Mouse (Mus musculus): ENCODE data around the gene H2al1i. TPM values are rescaled to one million over a fixed set of nuclear protein-coding genes. Genes with fewer than 3 reads are reported as not detected.

The H2al1i gene
- total RNA-seq (2023) = not detected

GRCm38 (mm10) chrX:11324359-11324758 lies at the start of gene H2al1i:
H2al1i (plus strand) TSS chrX:11324659.

GRCm38 (mm10) chrX:11298957-11299356 lies 25.5 kb upstream of the H2al1i start, which contains the start of gene H2al1a:
H2al1a (plus strand) TSS chrX:11299257.

GRCm38 (mm10) chrX:11302132-11302531 lies 22.3 kb upstream of the H2al1i start, which contains the start of gene H2al1b:
H2al1b (plus strand) TSS chrX:11302432.

GRCm38 (mm10) chrX:11305355-11305754 lies 19.1 kb upstream of the H2al1i start, which contains the start of gene H2al1c:
H2al1c (plus strand) TSS chrX:11305655.

GRCm38 (mm10) chrX:11308524-11308923 lies 15.9 kb upstream of the H2al1i start, which contains the start of gene H2al1d:
H2al1d (plus strand) TSS chrX:11308824.

GRCm38 (mm10) chrX:11311634-11312033 lies 12.8 kb upstream of the H2al1i start, which contains the start of gene H2al1e:
H2al1e (plus strand) TSS chrX:11311934.

GRCm38 (mm10) chrX:11314858-11315257 lies 9.6 kb upstream of the H2al1i start, which contains the start of gene H2al1f:
H2al1f (plus strand) TSS chrX:11315158.

GRCm38 (mm10) chrX:11317956-11318355 lies 6.5 kb upstream of the H2al1i start, which contains the start of gene H2al1g:
H2al1g (plus strand) TSS chrX:11318256.

GRCm38 (mm10) chrX:11321192-11321591 lies 3.3 kb upstream of the H2al1i start, which contains the start of gene H2al1h:
H2al1h (plus strand) TSS chrX:11321492.

GRCm38 (mm10) chrX:11327522-11327921 lies 3.1 kb downstream of the H2al1i start, which contains the start of gene H2al1j:
H2al1j (plus strand) TSS chrX:11327822.

Other genes with a start within 250 kb of the H2al1i start
- gene H2al1a, start 25.4 kb upstream of the H2al1i start, total RNA-seq (2023) = not detected
- gene H2al1b, start 22.2 kb upstream of the H2al1i start, total RNA-seq (2023) = not detected
- not detected for gene H2al1c, start 19.0 kb upstream of the H2al1i start, total RNA-seq (2023)
- not detected for gene H2al1d, start 15.8 kb upstream of the H2al1i start, total RNA-seq (2023)
- not detected for gene H2al1e, start 12.7 kb upstream of the H2al1i start, total RNA-seq (2023)
- gene H2al1f, start 9.5 kb upstream of the H2al1i start, total RNA-seq (2023) = not detected
- gene H2al1g, start 6.4 kb upstream of the H2al1i start, total RNA-seq (2023) = not detected
- gene H2al1h, start 3.2 kb upstream of the H2al1i start, total RNA-seq (2023) = not detected
- not detected for gene H2al1j, start 3.2 kb downstream of the H2al1i start, total RNA-seq (2023)